Mouse (Mus musculus): ENCODE results near the gene Ceacam9. TPM values are rescaled to one million over a fixed set of nuclear protein-coding genes. Genes with fewer than 3 reads are reported as not detected.
"Not testable (repeated sequence)": the region's sequence is repeated elsewhere in the genome, so short reads cannot be mapped to it uniquely, and the experiment has no call there.

Gene Ceacam9
- total RNA-seq (2021): under 1 TPM; 0.32 to 0.33 TPM
- long read RNA-seq, experiment 1: 0 reads
- long read RNA-seq, experiment 2: 0 reads

DNA sequence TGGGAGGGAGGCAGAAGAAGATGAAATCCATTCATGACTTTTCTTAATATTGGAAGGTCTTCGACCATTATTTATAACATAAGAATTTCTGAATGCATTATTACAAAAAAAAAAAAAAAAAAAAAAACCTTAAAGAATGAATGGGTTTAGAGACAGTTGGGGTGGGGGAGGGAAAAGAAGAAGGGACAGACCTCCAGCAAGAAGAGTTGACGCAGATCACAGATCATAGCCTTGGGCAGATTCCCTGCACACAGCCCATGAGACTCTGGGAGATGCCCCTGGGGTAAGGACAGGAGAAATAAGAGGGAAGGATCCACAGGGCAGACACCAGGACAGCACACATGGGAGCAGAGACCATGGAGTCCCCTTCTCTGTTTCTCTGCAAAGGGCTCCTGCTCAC lies at the start of gene Ceacam9:
Gene Ceacam9 (plus strand): TSS at position 301 of the 400 bp plus-strand sequence.
- H3K27ac ChIP-seq: no peak within 1 kb of the TSS
- intact Hi-C loops (cut with DNase I): loop anchor here (1.0 kb wide), 1 partner anchor 47 kb away; no protein-coding TSS in a partner anchor
- DNase-seq (ENCODE audit: extremely low spot score in 1 of 2, low spot score in 2 of 2): no peak

GRCm38 (mm10) chr7:16673823-16674222 lies 47.9 kb upstream of the Ceacam9 start:
- TF ChIP-seq CTCF (IDR thresholded peaks at IDR 0.05): no peak
- intact Hi-C loops (cut with DNase I): loop anchor here (1.0 kb wide), 1 partner anchor 47 kb away; the partner anchor contains the start of gene Ceacam9
- Histone ChIP-seq H3K27ac (no peak overlapping the region), H3K4me3 (no peak overlapping the region)
- no peak for DNase-seq (ENCODE audit: extremely low spot score in 1 of 2, low spot score in 2 of 2)

More for the DNA sequence above, at the start of gene Ceacam9:
- H3K4me3 ChIP-seq: no peak within 1 kb of the TSS
- no peak for TF ChIP-seq CTCF (IDR thresholded peaks at IDR 0.05)

DNA sequence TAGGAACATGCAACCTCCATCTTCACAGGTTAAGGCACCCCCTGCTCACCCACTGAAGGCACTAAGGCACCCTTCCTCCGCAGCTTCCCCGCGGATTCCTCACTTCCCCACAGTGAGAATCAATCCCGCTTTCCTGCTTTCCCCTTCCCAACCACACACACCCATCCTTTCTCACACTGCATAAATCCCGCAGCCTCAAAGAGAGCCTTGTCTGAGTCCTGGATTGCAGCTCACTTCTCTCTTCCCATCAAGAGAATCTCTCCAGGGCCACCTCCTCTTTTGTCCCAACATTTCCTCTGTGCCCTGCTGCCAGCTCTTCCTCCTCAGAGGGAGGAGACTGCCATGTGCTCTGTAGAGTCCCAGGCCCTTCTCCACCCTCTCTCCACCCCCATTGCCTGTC lies 47.0 kb upstream of the Ceacam9 start:
- not testable (repeated sequence) for H3K27ac ChIP-seq; H3K4me3 ChIP-seq; DNase-seq (ENCODE audit: extremely low spot score in 1 of 2, low spot score in 2 of 2)
- intact Hi-C loops (cut with DNase I): loop anchor here (1.0 kb wide), 1 partner anchor 47 kb away; the partner anchor contains the start of gene Ceacam9

DNA sequence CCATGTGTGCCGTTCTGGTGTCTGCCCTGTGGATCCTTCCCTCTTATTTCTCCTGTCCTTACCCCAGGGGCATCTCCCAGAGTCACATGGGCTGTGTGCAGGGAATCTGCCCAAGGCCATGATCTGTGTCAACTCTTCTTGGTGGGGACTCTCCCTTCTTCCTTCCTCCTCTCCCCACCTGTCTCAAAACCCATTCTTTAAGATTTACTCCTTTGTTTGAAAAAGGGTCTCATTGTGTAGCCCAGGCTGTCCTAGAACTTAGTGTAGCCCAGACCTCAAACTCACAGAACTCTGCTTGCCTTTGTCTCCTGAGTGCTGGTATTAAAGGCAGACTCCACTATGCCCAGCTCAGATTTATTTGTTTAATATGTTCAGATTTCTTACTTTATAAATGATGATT lies 46.1 kb upstream of the Ceacam9 start, which contains the start of gene Ceacam15:
Gene Ceacam15 (minus strand): TSS at position 101 of the 400 bp plus-strand sequence.
- no peak for TF ChIP-seq CTCF (IDR thresholded peaks at IDR 0.05)
- Histone ChIP-seq H3K4me3 (no peak within 1 kb of the TSS), H3K27ac (no peak within 1 kb of the TSS)
- intact Hi-C loops (cut with DNase I): no loop called here
- no peak for DNase-seq (ENCODE audit: extremely low spot score in 1 of 2, low spot score in 2 of 2)

- H3K27ac ChIP-seq; intact Hi-C loops (cut with DNase I); DNase-seq (ENCODE audit: extremely low spot score in 1 of 2, low spot score in 2 of 2); H3K4me3 ChIP-seq: not testable (repeated sequence)
These were observed 41.5 kb upstream of the Ceacam9 start for GRCm38 (mm10) chr7:16680194-16680593.

DNA sequence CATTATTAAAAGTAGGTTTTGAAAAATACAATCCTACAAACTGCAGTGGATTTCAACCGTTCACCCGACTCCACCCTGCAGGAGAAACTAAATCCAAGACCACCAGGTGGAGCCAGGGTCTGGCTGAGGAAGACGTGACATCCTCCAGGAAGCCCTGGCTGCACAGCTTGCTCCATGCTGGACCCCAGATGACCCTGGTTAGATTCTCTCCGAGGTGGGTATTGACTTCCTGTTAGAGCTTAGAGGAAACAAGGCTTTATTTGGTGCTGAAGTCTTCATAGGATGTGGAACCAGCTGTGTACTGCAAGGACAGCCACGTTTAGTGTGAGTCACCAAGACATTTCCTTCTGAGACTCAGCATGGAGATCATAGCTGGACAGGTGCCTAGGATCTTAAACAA lies 32.5 kb upstream of the Ceacam9 start:
- intact Hi-C loops (cut with DNase I): no loop called here
- Histone ChIP-seq H3K27ac (no peak overlapping the region), H3K4me3 (no peak overlapping the region)
- DNase-seq (ENCODE audit: extremely low spot score in 1 of 2, low spot score in 2 of 2): no peak
- no peak; the same call in 1 of the 2 replicates for TF ChIP-seq CTCF (IDR thresholded peaks at IDR 0.05)

- peak; percentile 51 for TF ChIP-seq CTCF (IDR thresholded peaks at IDR 0.05)
- Histone ChIP-seq H3K27ac (no peak overlapping the region), H3K4me3 (no peak overlapping the region)
- intact Hi-C loops (cut with DNase I): loop anchor here (1.0 kb wide), 1 partner anchor 67 kb away; no protein-coding TSS in a partner anchor
- peak; percentile 17 to 19 for DNase-seq (ENCODE audit: extremely low spot score in 1 of 2, low spot score in 2 of 2)
These were observed 26.7 kb upstream of the Ceacam9 start for GRCm38 (mm10) chr7:16695025-16695424.

DNA sequence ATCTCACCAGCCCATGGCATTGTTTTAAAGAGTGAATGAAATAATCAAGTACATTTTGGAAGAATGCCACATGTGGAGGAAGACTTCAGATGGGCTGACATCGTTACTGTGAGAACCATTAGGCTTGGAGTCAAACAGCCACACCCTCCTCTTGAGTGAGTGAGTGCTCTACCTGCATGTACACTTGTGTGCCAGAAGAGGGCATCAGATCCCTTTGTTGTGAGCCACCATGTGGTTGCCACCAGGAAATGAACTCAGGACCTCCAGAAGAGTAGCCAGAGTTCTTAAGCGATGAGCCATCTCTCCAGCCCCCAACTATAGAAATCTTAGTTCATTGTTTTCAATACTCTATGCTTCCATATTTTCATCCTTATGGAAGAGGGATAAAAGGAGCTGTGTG lies 22.7 kb upstream of the Ceacam9 start:
- TF ChIP-seq CTCF (IDR thresholded peaks at IDR 0.05): peak; percentile 46
- Histone ChIP-seq H3K4me3 (no peak overlapping the region), H3K27ac (no peak overlapping the region)
- DNase-seq (ENCODE audit: extremely low spot score in 1 of 2, low spot score in 2 of 2): no peak
- intact Hi-C loops (cut with DNase I): loop anchor here (2.0 kb wide), 1 partner anchor 30 kb away; no protein-coding TSS in a partner anchor

DNA sequence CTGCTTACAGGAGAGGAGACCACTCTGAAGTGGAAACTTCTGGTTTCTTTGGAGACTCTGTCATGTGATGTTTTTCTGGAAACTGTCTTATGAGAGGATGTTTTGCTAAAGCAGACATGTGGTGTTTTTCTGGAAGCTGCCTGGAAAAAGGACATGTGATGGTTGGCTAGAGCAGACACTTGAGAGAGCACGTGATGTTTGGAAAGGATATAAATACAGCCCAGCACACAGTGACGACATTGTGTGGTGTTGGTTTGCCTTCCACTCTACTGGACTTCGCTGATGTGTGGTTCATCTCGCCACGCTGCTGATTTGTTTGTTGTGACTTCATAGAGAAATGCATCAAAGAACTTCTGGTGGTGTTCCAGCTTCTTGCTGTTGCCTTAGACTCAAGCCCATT lies 21.1 kb upstream of the Ceacam9 start:
- TF ChIP-seq CTCF (IDR thresholded peaks at IDR 0.05): no peak
- Histone ChIP-seq H3K4me3 (no peak overlapping the region), H3K27ac (no peak overlapping the region)
- intact Hi-C loops (cut with DNase I): no loop called here
- no peak for DNase-seq (ENCODE audit: extremely low spot score in 1 of 2, low spot score in 2 of 2)

GRCm38 (mm10) chr7:16706385-16706784 lies 15.3 kb upstream of the Ceacam9 start:
- DNase-seq (ENCODE audit: extremely low spot score in 1 of 2, low spot score in 2 of 2): peak in 1 of 2 experiments; percentile 29
- Histone ChIP-seq H3K4me3 (no peak overlapping the region), H3K27ac (peak overlapping the region; percentile 76)
- intact Hi-C loops (cut with DNase I): no loop called here
- TF ChIP-seq CTCF (IDR thresholded peaks at IDR 0.05): no peak

DNA sequence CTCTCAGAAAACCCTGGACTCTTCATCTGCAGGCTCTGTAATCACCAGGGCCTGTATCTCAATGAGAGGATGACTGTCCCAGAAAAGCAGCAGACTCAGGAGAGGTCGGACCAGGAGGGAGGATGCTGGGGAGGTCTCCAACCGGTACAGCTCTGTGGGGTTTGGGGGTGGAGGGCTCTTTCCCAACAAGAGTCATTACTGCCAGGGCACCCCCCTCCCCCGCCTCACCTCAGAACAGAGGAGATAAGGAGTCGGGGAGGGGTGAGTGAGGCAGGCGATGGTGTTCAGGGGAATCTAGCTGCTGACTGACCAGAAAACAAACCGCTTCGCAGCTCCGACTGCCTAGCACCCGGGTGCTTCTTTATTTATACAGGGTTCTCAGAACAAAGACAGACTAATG lies 13.5 kb upstream of the Ceacam9 start:
- no peak for DNase-seq (ENCODE audit: extremely low spot score in 1 of 2, low spot score in 2 of 2)
- TF ChIP-seq CTCF (IDR thresholded peaks at IDR 0.05): no peak
- no peak overlapping the region for H3K27ac ChIP-seq
- intact Hi-C loops (cut with DNase I): no loop called here
- no peak overlapping the region for H3K4me3 ChIP-seq

- no peak for DNase-seq (ENCODE audit: extremely low spot score in 1 of 2, low spot score in 2 of 2)
- peak; percentile 10 for TF ChIP-seq CTCF (IDR thresholded peaks at IDR 0.05)
- H3K4me3 ChIP-seq: no peak overlapping the region
- intact Hi-C loops (cut with DNase I): no loop called here
- no peak overlapping the region for H3K27ac ChIP-seq
These were observed 11.1 kb upstream of the Ceacam9 start for GRCm38 (mm10) chr7:16710604-16711003.
